Mouse (Mus musculus): ENCODE data around the gene Vmn2r60.
"Not testable (repeated sequence)": the region's sequence is repeated elsewhere in the genome, so short reads cannot be mapped to it uniquely, and the experiment has no call there.

Gene Vmn2r60

GRCm38 (mm10) chr7:42107470-42107869 lies at the start of gene Vmn2r60:
Gene Vmn2r60, plus strand, starts transcription at chr7:42107770.
- no peak for ATAC-seq (ENCODE audit: low TSS enrichment)

GRCm38 (mm10) chr7:42058923-42059322 lies 48.6 kb upstream of the Vmn2r60 start, which contains the start of gene Vmn2r59:
Gene Vmn2r59, minus strand, starts transcription at chr7:42059023.
- ATAC-seq (ENCODE audit: low TSS enrichment), result no peak

- ATAC-seq (ENCODE audit: low TSS enrichment), result not testable (repeated sequence)
These were observed 509 bp upstream of the Vmn2r60 start for GRCm38 (mm10) chr7:42107061-42107460.

All from frontal cortex, adult (tissue).